Mouse (Mus musculus) heart, embryonic 14.5 days (tissue): ENCODE results near the gene Sec24d. TPM values are rescaled to one million over a fixed set of nuclear protein-coding genes. Genes with fewer than 3 reads are reported as not detected.

Experiments used
- ATAC-seq: fragments of 200-750 bp; cut with Nextera tagmentation; 2 replicates; pipeline ENCODE4 v1.8.0; 2017; ENCODE audit warnings: low read depth, moderate TSS enrichment; ENCODE audit not compliant: insufficient number of reproducible peaks, insufficient read depth, low FRiP score
- H3K27ac ChIP-seq, 2 experiments: fragments of 200-500 bp in 1 of 2; fragments of 300-500 bp in 1 of 2; sonication (generic) in 1 of 2; replicated peaks in 1 of 2; 2 replicates each; pipeline ENCODE4 v1.5.1; 2012 to 2014; ENCODE audit warnings: low read depth in 2 of 2, low read length in 2 of 2, control low read depth in 1 of 2, mild to moderate bottlenecking in 1 of 2, mixed read lengths in 1 of 2; ENCODE audit not compliant: control insufficient read depth in 1 of 2, insufficient read depth in 1 of 2
- H3K27me3 ChIP-seq: fragments of 300-500 bp; sonication (generic); 2 replicates; pipeline ENCODE4 v1.6.1; 2014; ENCODE audit warnings: mild to moderate bottlenecking, low read length, control low read depth; ENCODE audit not compliant: control insufficient read depth, insufficient read depth
- H3K36me3 ChIP-seq: fragments of 300-500 bp; sonication (generic); 2 replicates; pipeline ENCODE4 v1.6.1; 2014; ENCODE audit warnings: mild to moderate bottlenecking, control low read depth, low read length, mixed read lengths; ENCODE audit not compliant: control insufficient read depth, insufficient read depth
- H3K4me1 ChIP-seq, 2 experiments: fragments of 200-500 bp in 1 of 2; fragments of 300-500 bp in 1 of 2; sonication (generic) in 1 of 2; 2 replicates each; pipeline ENCODE4 v1.6.1; 2012 to 2014; ENCODE audit warnings: low read length in 2 of 2, control low read depth in 1 of 2, mixed read lengths in 1 of 2; ENCODE audit not compliant: control insufficient read depth in 2 of 2, insufficient read depth in 2 of 2
- H3K4me2 ChIP-seq: fragments of 300-500 bp; sonication (generic); 2 replicates; pipeline ENCODE4 v1.6.1; 2014; ENCODE audit warnings: mild to moderate bottlenecking, low read length
- H3K4me3 ChIP-seq, 2 experiments: fragments of 200-500 bp in 1 of 2; fragments of 300-500 bp in 1 of 2; sonication (generic) in 1 of 2; 2 replicates each; pipeline ENCODE4 v1.5.1; 2012 to 2014; ENCODE audit warnings: low read length in 2 of 2, mild to moderate bottlenecking in 2 of 2, control low read depth in 1 of 2, low read depth in 1 of 2, moderate library complexity in 1 of 2; ENCODE audit not compliant: control insufficient read depth in 1 of 2, insufficient read depth in 1 of 2
- H3K9ac ChIP-seq: fragments of 300-500 bp; sonication (generic); 2 replicates; pipeline ENCODE4 v1.6.1; 2014; ENCODE audit warnings: mild to moderate bottlenecking, low read length
- H3K9me3 ChIP-seq: fragments of 300-500 bp; sonication (generic); 2 replicates; pipeline ENCODE4 v1.6.1; 2016; ENCODE audit warnings: low read length, control low read depth; ENCODE audit not compliant: control insufficient read depth
- WGBS: fragments of 180-500 bp; shearing (Covaris S2); extraction: QIAGEN DNeasy Blood & Tissue Kit; methylation state at CpG from one replicate; pipeline ENCODE4 v1.1.7; 2014; 5-methylcytosine and 5-hydroxymethylcytosine counted together
- polyA plus RNA-seq: library from polyadenylated mRNA; unstranded; fragments of >200 nt; fragmentation: Nextera tagmentation; extraction: Ambion mirVana; gene quantifications from 2 replicates; pipeline ENCODE4 v1.2.1, GENCODE M21; 2014

The Sec24d gene
- polyA plus RNA-seq, 1 experiment from 2014 or later: 72.8 TPM

- H3K27ac ChIP-seq: no peak overlapping the region
- 77% methylated on average over 9 of the region's 9 CpGs for WGBS
- no peak overlapping the region for H3K4me3 ChIP-seq
- no peak for ATAC-seq
- no peak overlapping the region for H3K9ac ChIP-seq
- H3K4me1 ChIP-seq: peaks cover 4 to 10% of the 10 kb centered on the region in 2 experiments; a peak in 3 of 4 replicates
- H3K9me3 ChIP-seq: no peaks in the 10 kb centered on the region
- peaks cover 94% of the 10 kb centered on the region for H3K36me3 ChIP-seq
- no peaks in the 10 kb centered on the region for H3K27me3 ChIP-seq
- no peak overlapping the region for H3K4me2 ChIP-seq
Measured at GRCm38 (mm10) chr3:123298283-123298682, 31.0 kb downstream of the Sec24d start.

GRCm38 (mm10) chr3:123301521-123301920, 34.3 kb downstream of the Sec24d start:
- peaks cover 1 to 5% of the 10 kb centered on the region in 2 experiments; a peak in 3 of 4 replicates for H3K4me1 ChIP-seq
- no peak overlapping the region for H3K4me2 ChIP-seq
- H3K9ac ChIP-seq: no peak overlapping the region
- H3K4me3 ChIP-seq: no peak overlapping the region
- no peak overlapping the region for H3K27ac ChIP-seq
- no peak for ATAC-seq
- H3K27me3 ChIP-seq: no peaks in the 10 kb centered on the region
- 94% methylated on average over 2 of the region's 2 CpGs for WGBS
- H3K9me3 ChIP-seq: no peaks in the 10 kb centered on the region
- peaks cover 92% of the 10 kb centered on the region for H3K36me3 ChIP-seq

GRCm38 (mm10) chr3:123305611-123306010, 38.4 kb downstream of the Sec24d start:
- H3K9ac ChIP-seq: no peak overlapping the region
- 88% methylated on average over 15 of the region's 15 CpGs for WGBS
- peaks cover 95% of the 10 kb centered on the region for H3K36me3 ChIP-seq
- no peak overlapping the region for H3K4me2 ChIP-seq
- H3K4me1 ChIP-seq: no peaks in the 10 kb centered on the region
- no peak overlapping the region for H3K27ac ChIP-seq
- no peak for ATAC-seq
- H3K27me3 ChIP-seq: no peaks in the 10 kb centered on the region
- H3K9me3 ChIP-seq: no peaks in the 10 kb centered on the region
- H3K4me3 ChIP-seq: no peak overlapping the region

GRCm38 (mm10) chr3:123307446-123307845, 40.2 kb downstream of the Sec24d start:
- Histone ChIP-seq H3K9ac (no peak overlapping the region), H3K27ac (no peak overlapping the region), H3K27me3 (no peaks in the 10 kb centered on the region), H3K4me1 (no peaks in the 10 kb centered on the region), H3K36me3 (peaks cover 95% of the 10 kb centered on the region), H3K4me3 (no peak overlapping the region), H3K4me2 (no peak overlapping the region), H3K9me3 (no peaks in the 10 kb centered on the region)
- no peak for ATAC-seq
- WGBS: 93% methylated on average over 6 of the region's 6 CpGs

- no peak overlapping the region for H3K4me2 ChIP-seq
- H3K27ac ChIP-seq: no peak overlapping the region
- no peak overlapping the region for H3K4me3 ChIP-seq
- WGBS: 78% methylated on average over 6 of the region's 6 CpGs
- no peaks in the 10 kb centered on the region for H3K4me1 ChIP-seq
- H3K9me3 ChIP-seq: no peaks in the 10 kb centered on the region
- no peak overlapping the region for H3K9ac ChIP-seq
- H3K27me3 ChIP-seq: no peaks in the 10 kb centered on the region
- ATAC-seq: no peak
- peaks cover 83% of the 10 kb centered on the region for H3K36me3 ChIP-seq
Measured at GRCm38 (mm10) chr3:123309141-123309540, 41.9 kb downstream of the Sec24d start.

GRCm38 (mm10) chr3:123312477-123313062, 45.3 kb downstream of the Sec24d start:
- H3K9ac ChIP-seq: no peak overlapping the region
- no peaks in the 10 kb centered on the region for H3K9me3 ChIP-seq
- peaks cover 3 to 7% of the 10 kb centered on the region in 2 experiments for H3K4me1 ChIP-seq
- ATAC-seq: no peak
- H3K27ac ChIP-seq: no peak overlapping the region
- 87% methylated on average over 9 of the region's 9 CpGs for WGBS
- H3K27me3 ChIP-seq: no peaks in the 10 kb centered on the region
- no peak overlapping the region for H3K4me2 ChIP-seq
- H3K36me3 ChIP-seq: peaks cover 66% of the 10 kb centered on the region
- no peak overlapping the region for H3K4me3 ChIP-seq

GRCm38 (mm10) chr3:123313477-123313876, 46.2 kb downstream of the Sec24d start:
- Histone ChIP-seq H3K27ac (no peak overlapping the region), H3K9me3 (no peaks in the 10 kb centered on the region), H3K27me3 (no peaks in the 10 kb centered on the region), H3K4me2 (no peak overlapping the region), H3K4me3 (no peak overlapping the region), H3K9ac (no peak overlapping the region), H3K4me1 (peaks cover 3 to 9% of the 10 kb centered on the region in 2 experiments), H3K36me3 (peaks cover 61% of the 10 kb centered on the region)
- no peak for ATAC-seq
- 64% methylated on average over 5 of the region's 5 CpGs for WGBS
